Mouse (Mus musculus): ENCODE data around the gene D7Ertd443e. TPM values are rescaled to one million over a fixed set of nuclear protein-coding genes. Genes with fewer than 3 reads are reported as not detected.

Gene D7Ertd443e
- polyA plus RNA-seq, 1 experiment from 2014 or later: not detected

DNA sequence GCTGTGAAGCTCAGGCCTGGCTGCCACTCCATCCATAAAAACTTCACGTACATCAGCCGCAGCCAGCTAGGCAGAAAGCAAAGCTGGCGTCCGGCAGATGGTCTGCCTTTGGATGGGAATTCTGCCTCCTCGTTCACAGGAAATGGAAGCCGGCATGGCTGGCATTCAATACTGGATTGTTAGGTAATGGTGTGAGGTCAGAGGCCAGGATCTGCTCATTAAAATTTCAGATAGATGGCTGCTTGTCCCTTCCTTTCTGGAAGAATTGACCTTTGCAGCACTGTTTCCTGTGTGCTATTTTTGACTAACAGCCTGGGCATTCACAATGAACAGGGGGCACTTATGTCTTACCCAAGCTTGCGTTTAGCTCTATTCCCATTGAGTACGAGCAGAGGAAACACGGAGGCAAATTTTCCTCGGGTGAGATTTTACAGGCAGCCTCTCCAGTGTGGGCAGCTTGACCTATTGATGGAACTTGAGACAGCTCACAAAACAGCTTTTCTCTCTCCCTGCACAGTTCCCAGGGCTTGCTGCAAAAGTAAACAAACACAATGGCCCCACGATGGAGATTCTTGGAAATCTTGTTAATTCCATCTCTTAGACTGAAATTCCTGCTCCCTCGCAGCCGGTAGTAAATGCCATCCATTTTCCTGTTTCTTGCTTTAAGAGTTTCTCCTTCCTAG, 157.5 kb downstream of the D7Ertd443e start:
- Histone ChIP-seq H3K36me3 (ENCODE audit: inconsistent target) (no peaks in the 10 kb centered on the region), H3K27ac (no peak overlapping the region), H3K4me3 (ENCODE audit: inconsistent target) (no peak overlapping the region), H3K79me2 (ENCODE audit: inconsistent target) (no peaks in the 10 kb centered on the region)
- 84% methylated on average over 13 of the region's 13 CpGs for whole genome bisulfite sequencing (ENCODE audit: missing documents)

DNA sequence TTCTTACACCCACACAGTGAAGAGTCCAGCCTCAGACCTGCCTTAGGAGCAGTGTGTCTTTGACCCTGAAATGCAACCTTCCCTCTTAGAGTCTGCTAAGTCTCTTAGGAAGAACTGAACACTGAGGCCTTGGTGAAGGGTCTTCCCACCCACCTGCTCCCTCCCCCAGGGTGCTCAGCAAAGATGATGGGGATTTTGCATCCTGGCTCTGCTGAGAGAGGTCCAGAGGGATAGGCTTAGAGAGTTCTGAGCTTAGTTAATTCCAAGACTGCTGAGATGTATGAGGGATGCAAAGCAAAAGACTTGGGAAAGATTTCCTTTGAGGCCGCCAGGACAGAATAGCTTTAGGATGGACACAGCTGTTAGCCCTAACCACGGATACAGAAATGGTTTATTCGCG, 158.4 kb downstream of the D7Ertd443e start:
- Histone ChIP-seq H3K36me3 (ENCODE audit: inconsistent target) (no peaks in the 10 kb centered on the region), H3K79me2 (ENCODE audit: inconsistent target) (no peaks in the 10 kb centered on the region), H3K27ac (no peak overlapping the region), H3K4me3 (ENCODE audit: inconsistent target) (no peak overlapping the region)
- WGBS (ENCODE audit: missing documents): 91% methylated on average over 4 of the region's 4 CpGs

DNA sequence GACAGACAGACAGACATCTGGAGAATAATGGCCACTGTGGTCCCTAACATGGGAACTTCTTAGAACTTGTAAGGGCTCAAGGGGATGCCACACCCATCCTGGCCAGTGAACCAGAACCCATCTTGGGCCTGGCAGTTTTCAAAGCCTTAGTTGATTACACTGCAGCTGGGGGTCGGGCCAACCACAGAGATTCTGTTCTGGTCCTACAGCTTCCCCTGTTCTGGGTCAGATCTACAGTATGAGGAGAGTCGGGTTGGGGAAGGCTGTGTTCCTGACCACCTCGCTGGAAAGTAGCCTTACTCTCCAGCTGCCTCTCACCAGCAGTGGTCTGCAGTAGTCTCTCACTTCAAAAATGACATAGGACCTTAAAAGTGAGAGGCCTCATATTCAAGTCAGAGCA, 159.2 kb downstream of the D7Ertd443e start:
- Histone ChIP-seq H3K79me2 (ENCODE audit: inconsistent target) (no peaks in the 10 kb centered on the region), H3K36me3 (ENCODE audit: inconsistent target) (no peaks in the 10 kb centered on the region), H3K4me3 (ENCODE audit: inconsistent target) (no peak overlapping the region), H3K27ac (no peak overlapping the region)
- 85% methylated on average over 3 of the region's 3 CpGs for WGBS (ENCODE audit: missing documents)

DNA sequence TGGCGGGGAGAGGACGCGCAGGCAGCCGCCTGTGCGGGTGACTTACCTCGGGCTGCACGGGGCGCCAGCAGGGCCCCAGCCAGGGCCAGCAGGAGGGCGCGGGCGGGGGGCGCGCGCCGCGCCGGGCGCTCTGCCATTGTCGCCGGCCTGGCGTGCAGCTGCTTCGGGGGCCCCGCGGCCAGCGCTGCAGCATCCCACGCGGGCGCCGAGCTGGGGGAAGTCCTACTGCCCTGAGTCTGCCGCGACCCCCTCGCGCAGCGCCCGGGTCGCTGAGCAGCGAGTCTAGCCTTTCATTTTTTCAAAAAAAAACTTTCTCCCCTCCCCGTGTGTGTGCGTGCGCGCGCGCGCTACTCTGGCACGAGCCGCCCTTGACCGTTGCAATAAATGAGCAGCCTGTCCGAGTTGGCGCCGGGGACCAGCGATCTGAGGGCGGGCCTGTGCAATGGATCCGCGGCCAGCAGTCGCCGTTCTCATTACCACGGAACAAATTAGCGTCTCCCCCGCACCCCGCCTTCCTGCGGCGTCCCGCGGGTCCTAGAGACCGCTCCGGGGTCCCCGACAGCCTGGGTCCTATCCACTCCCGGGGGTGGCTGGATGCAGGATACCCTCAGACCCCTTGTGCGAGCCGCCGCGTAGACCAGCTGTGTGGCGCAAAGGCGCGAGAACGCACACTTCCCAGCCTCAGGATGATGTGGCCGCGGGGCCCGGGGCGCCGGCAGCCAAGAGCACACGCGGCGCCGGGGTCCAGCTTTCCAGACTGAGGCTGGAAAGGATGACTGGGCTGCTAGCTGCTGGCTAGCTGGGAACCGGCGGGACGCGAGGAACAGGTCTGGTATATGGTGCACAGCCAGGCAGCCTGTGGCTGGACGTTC, 160.5 kb downstream of the D7Ertd443e start:
- WGBS (ENCODE audit: missing documents): 4% methylated on average over 90 of the region's 90 CpGs
- no peaks in the 10 kb centered on the region for H3K79me2 ChIP-seq (ENCODE audit: inconsistent target)
- H3K27ac ChIP-seq: no peak overlapping the region
- no peak overlapping the region for H3K4me3 ChIP-seq (ENCODE audit: inconsistent target)
- no peaks in the 10 kb centered on the region for H3K36me3 ChIP-seq (ENCODE audit: inconsistent target)

DNA sequence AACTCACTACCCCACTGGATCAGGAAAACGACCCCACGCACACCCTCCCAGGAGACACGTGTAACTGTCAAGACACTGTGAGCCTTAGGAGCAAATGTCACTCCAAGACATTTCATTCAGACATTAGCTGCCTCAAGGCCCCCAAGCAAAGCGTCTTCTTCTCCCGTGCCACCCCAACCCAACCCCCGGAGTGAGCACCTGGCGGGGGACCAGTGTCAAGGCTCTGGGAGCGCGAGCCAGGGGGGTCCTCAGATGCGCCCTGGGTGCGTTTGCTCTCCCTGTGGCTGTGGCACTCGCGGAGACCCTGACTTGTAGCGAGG, 161.1 kb downstream of the D7Ertd443e start:
- Histone ChIP-seq H3K4me3 (ENCODE audit: inconsistent target) (no peak overlapping the region), H3K79me2 (ENCODE audit: inconsistent target) (no peaks in the 10 kb centered on the region), H3K27ac (no peak overlapping the region), H3K36me3 (ENCODE audit: inconsistent target) (no peaks in the 10 kb centered on the region)
- whole genome bisulfite sequencing (ENCODE audit: missing documents): 0% methylated on average over 14 of the region's 14 CpGs

DNA sequence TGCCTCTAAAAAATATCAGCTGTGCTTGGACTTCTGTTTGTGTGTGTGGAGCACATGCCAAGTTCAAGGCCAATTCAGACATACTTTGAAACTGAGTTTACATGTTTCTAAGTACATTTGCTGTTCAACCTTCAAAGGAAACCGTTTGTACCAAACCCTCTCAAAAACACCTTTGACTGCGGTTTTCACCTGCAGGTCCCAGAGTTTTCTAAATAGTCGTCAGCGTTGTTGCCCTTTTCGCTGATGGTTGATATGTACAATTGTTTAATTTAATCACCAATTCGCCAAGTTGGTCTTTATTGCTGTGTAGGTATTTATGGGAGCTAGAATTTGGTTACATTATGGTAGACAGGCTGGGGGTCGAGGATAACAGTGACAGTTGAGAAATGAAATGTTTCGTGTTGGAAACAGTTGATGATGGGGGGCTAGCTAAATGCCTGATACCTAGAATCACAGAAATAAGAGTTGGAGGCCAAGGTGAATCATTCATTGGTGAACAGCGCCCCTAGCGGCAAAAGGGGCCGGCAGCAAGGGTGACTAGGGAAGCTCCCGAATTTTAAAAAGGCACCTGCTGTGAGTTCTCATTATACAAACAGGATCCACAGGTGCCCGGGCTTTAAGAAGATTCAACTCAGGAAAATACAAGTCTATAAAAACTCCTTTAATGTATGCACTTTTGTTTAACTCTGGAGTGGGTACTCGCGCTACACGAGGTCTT, 161.9 kb downstream of the D7Ertd443e start:
- WGBS (ENCODE audit: missing documents): 31% methylated on average over 16 of the region's 16 CpGs
- H3K27ac ChIP-seq: no peak overlapping the region
- H3K4me3 ChIP-seq (ENCODE audit: inconsistent target): no peak overlapping the region
- no peaks in the 10 kb centered on the region for H3K36me3 ChIP-seq (ENCODE audit: inconsistent target)
- no peaks in the 10 kb centered on the region for H3K79me2 ChIP-seq (ENCODE audit: inconsistent target)

Other genes starting within 250 kb of the D7Ertd443e start
- 0.04 TPM in 1 of 3 replicates, not detected in the others for gene Adam12, start 153.5 kb downstream of the D7Ertd443e start, polyA plus RNA-seq (2018)